Comparison of ENCODE assay signal across 3 mouse cellular contexts in the genomic region with DNA sequence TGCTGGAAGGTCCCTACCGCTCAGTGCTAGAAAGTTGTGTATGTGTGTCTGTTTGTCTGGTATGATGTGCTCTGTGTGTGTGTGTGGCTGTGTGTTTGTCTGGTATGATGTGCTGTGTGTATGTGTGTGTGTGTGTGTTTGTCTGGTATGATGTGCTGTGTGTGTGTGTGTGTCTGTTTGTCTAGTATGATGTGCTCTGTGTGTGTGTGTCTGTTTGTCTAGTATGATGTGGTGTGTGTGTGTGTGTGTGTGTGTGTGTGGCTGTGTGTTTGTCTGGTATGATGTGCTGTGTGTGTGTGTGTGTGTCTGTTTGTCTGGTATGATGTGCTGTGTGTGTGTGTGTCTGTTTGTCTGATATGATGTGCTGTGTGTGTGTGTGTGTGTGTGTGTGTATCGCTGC.
TF ChIP-seq lines count a peak whose summit lies in the region.

No protein-coding gene starts in this region.

TF ChIP-seq in CH12.LX, 34 proteins besides CTCF, POLR2A, EP300 and RAD21:
- TF ChIP-seq MEF2A (IDR thresholded peaks at IDR 0.05; ENCODE audit: borderline replicate concordance, low read depth, low read length) (no peak), POLR2AphosphoS2 (IDR thresholded peaks at IDR 0.05; ENCODE audit: low read depth, low read length) (peak; percentile 73)

TF ChIP-seq in MEL, 35 proteins besides CTCF, POLR2A, EP300 and RAD21:
- TF ChIP-seq SMC3 (IDR thresholded peaks at IDR 0.05; ENCODE audit: low read depth, low read length) (no peak), POLR2AphosphoS5 (IDR thresholded peaks at IDR 0.05; ENCODE audit: borderline replicate concordance, low read depth, low read length) (peak; percentile 62; the same call in 1 of the 2 replicates)

TF ChIP-seq in myocyte, 11 proteins besides CTCF, POLR2A, EP300 and RAD21:
- TF ChIP-seq MAX (IDR thresholded peaks at IDR 0.05; ENCODE audit: low read depth) (no peak), REST (IDR thresholded peaks at IDR 0.05; ENCODE audit: insufficient read depth, insufficient read length) (no peak), POLR2AphosphoS2 (IDR thresholded peaks at IDR 0.05; ENCODE audit: insufficient read length, low read depth) (peak; percentile 73), MYOG (IDR thresholded peaks at IDR 0.05; ENCODE audit: control insufficient read depth in 1 of 3, insufficient read depth in 1 of 3, insufficient read length in 2 of 3, low read depth in 2 of 3) (no peak)
